Mouse (Mus musculus) midbrain, embryonic 10.5 days (tissue): ENCODE measurements around the gene Rasgef1c. TPM values are rescaled to one million over a fixed set of nuclear protein-coding genes. Genes with fewer than 3 reads are reported as not detected.
A peak's percentile ranks its signal among the peaks of the same experiment; 100 is the strongest.

Source experiments
- DNase-seq: peaks from one replicate; pipeline ENCODE4 v3.0.0-alpha.2; 2017; ENCODE audit warnings: low spot score
- H3K27ac ChIP-seq: fragments of 300-500 bp; sonication (generic); replicated peaks from 2 replicates; pipeline ENCODE4 v1.5.1; 2016; ENCODE audit warnings: mild to moderate bottlenecking
- H3K27me3 ChIP-seq: fragments of 300-500 bp; sonication (generic); 2 replicates; pipeline ENCODE4 v1.6.1; 2016; ENCODE audit warnings: low read depth, mild to moderate bottlenecking; ENCODE audit not compliant: poor library complexity, severe bottlenecking
- H3K36me3 ChIP-seq: fragments of 300-500 bp; sonication (generic); 2 replicates; pipeline ENCODE4 v1.6.1; 2016; ENCODE audit warnings: mild to moderate bottlenecking, moderate library complexity
- H3K4me1 ChIP-seq: fragments of 300-500 bp; sonication (generic); 2 replicates; pipeline ENCODE4 v1.6.1; 2016
- H3K4me3 ChIP-seq: fragments of 300-500 bp; sonication (generic); 2 replicates; pipeline ENCODE4 v1.5.1; 2016; ENCODE audit warnings: mild to moderate bottlenecking, moderate library complexity
- H3K9me3 ChIP-seq: fragments of 300-500 bp; sonication (generic); replicated peaks from 2 replicates; pipeline ENCODE4 v1.6.1; 2016; ENCODE audit warnings: mild to moderate bottlenecking
- WGBS: fragments of 180-500 bp; shearing (Covaris S2); methylation state at CpG from one replicate; pipeline ENCODE4 v1.1.7; 2016; 5-methylcytosine and 5-hydroxymethylcytosine counted together
- polyA plus RNA-seq: library from polyadenylated mRNA; unstranded; fragments of >200 nt; fragmentation: Nextera tagmentation; extraction: Ambion mirVana; gene quantifications from 2 replicates; pipeline ENCODE4 v1.2.1, GENCODE M21; 2016

The Rasgef1c gene
- polyA plus RNA-seq, 1 experiment from 2014 or later: 0.23 TPM

DNA sequence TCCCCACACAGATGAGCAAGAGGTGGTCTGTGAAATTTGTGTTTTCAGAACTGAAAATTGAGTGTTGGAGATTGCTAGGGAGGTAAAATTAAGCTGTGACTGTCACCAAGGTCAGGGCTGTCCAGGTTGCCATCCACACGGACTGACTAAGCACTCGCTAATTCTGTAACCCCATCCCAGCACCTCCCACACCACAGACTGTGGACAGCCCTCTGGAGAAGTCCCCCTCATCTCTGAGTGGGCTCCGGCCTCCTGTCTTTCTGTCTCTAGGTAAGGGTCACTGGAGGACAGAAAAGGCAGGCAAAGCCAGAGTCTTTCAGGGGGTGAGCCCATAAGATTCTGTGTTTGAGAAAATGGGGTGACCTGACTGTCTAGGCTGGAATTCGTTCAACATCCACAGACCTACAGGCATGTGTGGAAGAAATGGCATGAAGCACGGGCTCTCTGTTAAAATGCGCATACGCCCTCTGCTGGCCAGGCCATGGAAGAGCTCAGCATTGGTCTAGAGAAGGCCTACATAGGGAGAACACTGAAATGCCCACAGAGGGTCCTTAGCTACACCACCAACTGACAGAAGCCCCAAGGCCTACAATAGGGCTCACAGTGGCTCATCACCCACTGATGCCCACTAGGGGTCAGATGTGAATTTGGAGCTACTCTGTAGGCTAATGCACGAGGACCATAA, 54.1 kb downstream of the Rasgef1c start:
- 36% methylated on average over 8 of the region's 8 CpGs for WGBS
- no peaks in the 10 kb centered on the region for H3K9me3 ChIP-seq
- DNase-seq: peak; percentile 77

GRCm38 (mm10) chr11:49958017-49958416, 56.4 kb downstream of the Rasgef1c start:
- Histone ChIP-seq H3K4me1 (no peaks in the 10 kb centered on the region), H3K27ac (no peak overlapping the region), H3K9me3 (no peaks in the 10 kb centered on the region), H3K36me3 (no peaks in the 10 kb centered on the region), H3K4me3 (no peak overlapping the region), H3K27me3 (peaks cover 25% of the 10 kb centered on the region)
- DNase-seq: no peak
- WGBS: 85% methylated on average over 10 of the region's 10 CpGs

More for the DNA sequence above, 54.1 kb downstream of the Rasgef1c start:
- Histone ChIP-seq H3K27ac (no peak overlapping the region), H3K36me3 (no peaks in the 10 kb centered on the region), H3K27me3 (peaks cover 19% of the 10 kb centered on the region), H3K4me1 (no peaks in the 10 kb centered on the region), H3K4me3 (no peak overlapping the region)

DNA sequence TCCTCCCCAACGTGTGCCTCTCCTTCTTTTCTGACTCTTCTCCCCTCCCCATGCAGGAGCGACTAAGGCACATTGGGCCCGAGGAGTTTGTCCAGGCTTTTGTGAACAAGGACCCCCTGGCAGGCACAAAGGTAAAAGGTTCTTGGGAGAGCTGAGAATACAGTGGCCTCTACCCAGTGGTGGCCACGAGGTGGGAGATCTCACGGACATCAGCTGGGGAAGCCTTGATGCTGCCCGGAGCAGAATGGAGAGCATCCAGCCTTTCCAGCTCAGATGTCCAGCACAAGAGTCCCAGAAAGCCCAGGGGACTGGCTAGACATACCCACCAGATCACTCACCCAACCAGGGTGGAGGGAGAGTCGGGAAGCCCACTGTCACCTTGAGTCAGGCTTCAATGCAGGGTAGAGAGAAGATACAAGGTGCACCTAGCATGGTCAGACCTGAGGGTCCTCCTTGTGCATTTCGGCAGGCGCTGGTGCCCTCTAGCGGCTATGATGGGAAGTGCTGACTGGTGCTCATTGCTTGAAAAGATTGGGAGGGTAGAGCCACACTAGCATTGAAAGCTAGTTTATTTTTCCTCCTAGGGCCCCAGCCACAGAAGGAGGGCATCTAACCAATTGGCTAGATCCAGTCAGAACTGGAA, 59.6 kb downstream of the Rasgef1c start:
- H3K36me3 ChIP-seq: no peaks in the 10 kb centered on the region

GRCm38 (mm10) chr11:49965320-49965719, 63.7 kb downstream of the Rasgef1c start:
- WGBS: 76% methylated on average over 3 of the region's 3 CpGs
- H3K27ac ChIP-seq: no peak overlapping the region

More for the DNA sequence above, 59.6 kb downstream of the Rasgef1c start:
- Histone ChIP-seq H3K9me3 (no peaks in the 10 kb centered on the region), H3K27ac (no peak overlapping the region), H3K4me1 (no peaks in the 10 kb centered on the region), H3K27me3 (peaks cover 13% of the 10 kb centered on the region), H3K4me3 (no peak overlapping the region)
- DNase-seq: peak; percentile 80
- 34% methylated on average over 10 of the region's 10 CpGs for WGBS

DNA sequence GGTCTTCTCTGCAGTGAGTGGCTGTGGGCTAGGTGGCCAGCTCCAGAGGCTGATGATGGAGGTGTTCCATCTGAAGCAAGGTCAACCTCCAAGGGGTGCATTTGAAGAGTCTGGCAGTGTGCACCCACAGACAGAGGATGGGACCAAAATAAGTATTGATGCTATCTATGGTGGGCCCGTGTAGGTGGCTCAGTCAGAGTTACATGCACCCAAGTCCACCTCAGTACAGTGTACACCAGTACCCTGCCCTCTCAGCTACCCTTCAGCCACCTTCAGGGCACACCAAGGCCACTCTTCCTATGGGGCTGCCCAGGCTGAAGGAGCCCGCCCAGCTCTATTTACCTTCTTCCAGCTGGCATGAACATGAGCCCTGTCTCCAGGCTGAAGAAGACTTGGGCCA, 68.1 kb downstream of the Rasgef1c start:
- Histone ChIP-seq H3K9me3 (0 out of 2 replicates have a peak, but pooled peaks cover 2% of the 10 kb centered on the region), H3K27ac (no peak overlapping the region), H3K27me3 (no peaks in the 10 kb centered on the region), H3K4me3 (no peak overlapping the region), H3K36me3 (no peaks in the 10 kb centered on the region), H3K4me1 (no peaks in the 10 kb centered on the region)
- 89% methylated on average over 2 of the region's 2 CpGs for WGBS
- no peak for DNase-seq

More at GRCm38 (mm10) chr11:49965320-49965719, 63.7 kb downstream of the Rasgef1c start:
- Histone ChIP-seq H3K4me1 (no peaks in the 10 kb centered on the region), H3K9me3 (no peaks in the 10 kb centered on the region), H3K27me3 (peaks cover 10% of the 10 kb centered on the region), H3K4me3 (no peak overlapping the region), H3K36me3 (no peaks in the 10 kb centered on the region)
- DNase-seq: no peak

- Histone ChIP-seq H3K36me3 (no peaks in the 10 kb centered on the region), H3K4me1 (no peaks in the 10 kb centered on the region), H3K27me3 (no peaks in the 10 kb centered on the region), H3K27ac (no peak overlapping the region), H3K9me3 (0 out of 2 replicates have a peak, but pooled peaks cover 2% of the 10 kb centered on the region), H3K4me3 (no peak overlapping the region)
- DNase-seq: no peak
- 90% methylated on average over 10 of the region's 10 CpGs for WGBS
Observed at GRCm38 (mm10) chr11:49973657-49974340, 72.2 kb downstream of the Rasgef1c start.

GRCm38 (mm10) chr11:49974675-49975074, 73.0 kb downstream of the Rasgef1c start:
- Histone ChIP-seq H3K36me3 (no peaks in the 10 kb centered on the region), H3K4me3 (no peak overlapping the region), H3K9me3 (0 out of 2 replicates have a peak, but pooled peaks cover 2% of the 10 kb centered on the region), H3K27ac (no peak overlapping the region), H3K4me1 (no peaks in the 10 kb centered on the region), H3K27me3 (no peaks in the 10 kb centered on the region)
- DNase-seq: no peak
- WGBS: 66% methylated on average over 1 of the region's 1 CpGs

- Histone ChIP-seq H3K36me3 (no peaks in the 10 kb centered on the region), H3K4me3 (no peak overlapping the region), H3K27ac (no peak overlapping the region), H3K9me3 (0 out of 2 replicates have a peak, but pooled peaks cover 2% of the 10 kb centered on the region), H3K27me3 (no peaks in the 10 kb centered on the region), H3K4me1 (peaks cover 2% of the 10 kb centered on the region; the same call in 1 of the 2 replicates)
- no peak for DNase-seq
- 85% methylated on average over 10 of the region's 10 CpGs for WGBS
Observed at GRCm38 (mm10) chr11:49977963-49978568, 76.4 kb downstream of the Rasgef1c start.

- Histone ChIP-seq H3K4me3 (no peak overlapping the region), H3K4me1 (peaks cover 3% of the 10 kb centered on the region; the same call in 1 of the 2 replicates), H3K36me3 (no peaks in the 10 kb centered on the region), H3K9me3 (0 out of 2 replicates have a peak, but pooled peaks cover 2% of the 10 kb centered on the region), H3K27me3 (no peaks in the 10 kb centered on the region), H3K27ac (no peak overlapping the region)
- DNase-seq: no peak
- WGBS: 95% methylated on average over 8 of the region's 8 CpGs
Observed at GRCm38 (mm10) chr11:49978935-49979334, 77.3 kb downstream of the Rasgef1c start.

- no peaks in the 10 kb centered on the region for H3K9me3 ChIP-seq
- no peaks in the 10 kb centered on the region for H3K27me3 ChIP-seq
- no peak for DNase-seq
- H3K4me1 ChIP-seq: peaks cover 3% of the 10 kb centered on the region; the same call in 1 of the 2 replicates
- no peaks in the 10 kb centered on the region for H3K36me3 ChIP-seq
- no peak overlapping the region for H3K27ac ChIP-seq
- H3K4me3 ChIP-seq: no peak overlapping the region
- WGBS: 75% methylated on average over 6 of the region's 6 CpGs
Observed at GRCm38 (mm10) chr11:49980681-49981235, 79.1 kb downstream of the Rasgef1c start.

GRCm38 (mm10) chr11:49981321-49981963, 79.8 kb downstream of the Rasgef1c start:
- 82% methylated on average over 7 of the region's 7 CpGs for WGBS
- H3K27me3 ChIP-seq: no peaks in the 10 kb centered on the region
- DNase-seq: no peak
- 0 out of 2 replicates have a peak overlapping the region, but pooled peaks have one; percentile 17 for H3K27ac ChIP-seq
- H3K9me3 ChIP-seq: no peaks in the 10 kb centered on the region
- H3K36me3 ChIP-seq: no peaks in the 10 kb centered on the region
- H3K4me1 ChIP-seq: peaks cover 3% of the 10 kb centered on the region; the same call in 1 of the 2 replicates
- H3K4me3 ChIP-seq: no peak overlapping the region

- no peaks in the 10 kb centered on the region for H3K36me3 ChIP-seq
- H3K27me3 ChIP-seq: no peaks in the 10 kb centered on the region
- 89% methylated on average over 4 of the region's 4 CpGs for WGBS
- peaks cover 3% of the 10 kb centered on the region; the same call in 1 of the 2 replicates for H3K4me1 ChIP-seq
- H3K9me3 ChIP-seq: no peaks in the 10 kb centered on the region
- no peak for DNase-seq
- H3K4me3 ChIP-seq: no peak overlapping the region
- no peak overlapping the region for H3K27ac ChIP-seq
Observed at GRCm38 (mm10) chr11:49982094-49982493, 80.5 kb downstream of the Rasgef1c start.
